Mouse (Mus musculus) naive thymus-derived CD4-positive, alpha-beta T cell, adult 2 months (primary cell): ENCODE measurements around the gene 2610528A11Rik.
"Not testable (repeated sequence)": the region's sequence is repeated elsewhere in the genome, so short reads cannot be mapped to it uniquely, and the experiment has no call there.

Source experiments
- DNase-seq: peaks from one replicate; pipeline ENCODE4 v3.0.0-alpha.2; 2011; ENCODE audit warnings: low read depth

Gene 2610528A11Rik

GRCm38 (mm10) chr14:37113922-37114321 lies at the start of gene 2610528A11Rik:
2610528A11Rik (minus strand) TSS chr14:37114022.
- DNase-seq, result no peak

GRCm38 (mm10) chr14:37163277-37163956 lies 49.6 kb upstream of the 2610528A11Rik start:
- DNase-seq, result no peak

GRCm38 (mm10) chr14:37154391-37154790 lies 40.6 kb upstream of the 2610528A11Rik start:
- DNase-seq, result no peak

GRCm38 (mm10) chr14:37139051-37139710 lies 25.4 kb upstream of the 2610528A11Rik start:
- DNase-seq, result no peak

GRCm38 (mm10) chr14:37137596-37137995 lies 23.8 kb upstream of the 2610528A11Rik start:
- DNase-seq, result not testable (repeated sequence)

GRCm38 (mm10) chr14:37136110-37136509 lies 22.3 kb upstream of the 2610528A11Rik start:
- DNase-seq, result no peak

- no peak for DNase-seq
Observed at GRCm38 (mm10) chr14:37135671-37136070, 21.8 kb upstream of the 2610528A11Rik start.

- DNase-seq, result peak; percentile 98
Observed at GRCm38 (mm10) chr14:37135127-37135593, 21.3 kb upstream of the 2610528A11Rik start, which contains the start of gene Ghitm. Ghitm (minus strand) TSS chr14:37135272.

GRCm38 (mm10) chr14:37134304-37135126 lies 20.7 kb upstream of the 2610528A11Rik start:
- peak; percentile 76 for DNase-seq

- DNase-seq, result peak; percentile 69
Observed at GRCm38 (mm10) chr14:37127652-37128051, 13.8 kb upstream of the 2610528A11Rik start.

- DNase-seq, result no peak
Observed at GRCm38 (mm10) chr14:37119233-37119632, 5.4 kb upstream of the 2610528A11Rik start.

- DNase-seq, result no peak
Observed at GRCm38 (mm10) chr14:37112931-37113330, 891 bp downstream of the 2610528A11Rik start.

- DNase-seq, result no peak
Observed at GRCm38 (mm10) chr14:37111371-37111770, 2.5 kb downstream of the 2610528A11Rik start.

GRCm38 (mm10) chr14:37110456-37110855 lies 3.4 kb downstream of the 2610528A11Rik start:
- DNase-seq, result no peak

GRCm38 (mm10) chr14:37109975-37110374 lies 3.8 kb downstream of the 2610528A11Rik start:
- no peak for DNase-seq

- DNase-seq, result no peak
Observed at GRCm38 (mm10) chr14:37109460-37109859, 4.4 kb downstream of the 2610528A11Rik start.

GRCm38 (mm10) chr14:37105846-37106245 lies 8.0 kb downstream of the 2610528A11Rik start:
- no peak for DNase-seq

- no peak for DNase-seq
Observed at GRCm38 (mm10) chr14:37104747-37105146, 9.1 kb downstream of the 2610528A11Rik start.

GRCm38 (mm10) chr14:37102484-37102883 lies 11.3 kb downstream of the 2610528A11Rik start:
- DNase-seq, result no peak

GRCm38 (mm10) chr14:37101531-37101930 lies 12.3 kb downstream of the 2610528A11Rik start:
- no peak for DNase-seq

- no peak for DNase-seq
Observed at GRCm38 (mm10) chr14:37097956-37098530, 15.8 kb downstream of the 2610528A11Rik start, which contains the start of gene Cdhr1. Cdhr1 (minus strand) TSS chr14:37098347.

GRCm38 (mm10) chr14:37095556-37095955 lies 18.3 kb downstream of the 2610528A11Rik start:
- DNase-seq, result no peak
